Mouse (Mus musculus): Measurements from ENCODE around the gene Mogat1. TPM values are rescaled to one million over a fixed set of nuclear protein-coding genes. Genes with fewer than 3 reads are reported as not detected.
"Not testable (repeated sequence)": the region's sequence is repeated elsewhere in the genome, so short reads cannot be mapped to it uniquely, and the experiment has no call there.

The Mogat1 gene
- total and polyA plus RNA-seq, 2 experiments from 2014 or later: 0.22 to 1.3 TPM

DNA sequence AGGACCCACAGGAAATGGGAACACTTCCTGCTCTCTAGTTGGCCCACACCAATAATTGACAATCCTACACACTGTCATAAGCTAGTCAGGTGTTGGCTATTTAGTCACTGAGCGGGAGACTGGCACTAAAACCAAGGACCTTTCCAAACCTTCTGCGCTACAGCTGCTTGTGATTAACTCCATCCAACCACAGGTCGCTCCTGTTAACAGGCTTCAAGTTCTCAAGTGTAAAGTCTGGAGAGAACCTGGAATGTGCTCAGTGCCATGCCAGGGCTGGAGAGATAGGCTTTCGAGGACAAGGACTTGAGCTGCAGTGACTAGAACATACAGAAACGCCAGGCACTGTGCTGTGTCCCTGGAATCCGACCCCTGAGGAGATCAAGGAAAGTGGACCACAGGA, 28.4 kb downstream of the Mogat1 start:
- WGBS: 79% methylated on average over 6 of the region's 6 CpGs
- Histone ChIP-seq H3K36me3 (ENCODE audit: insufficient read depth, low read length) (no peaks in the 10 kb centered on the region), H3K9me3 (ENCODE audit: low read length) (no peaks in the 10 kb centered on the region), H3K4me1 (ENCODE audit: insufficient read depth, low read length) (no peaks in the 10 kb centered on the region), H3K27me3 (ENCODE audit: insufficient read depth, low read length) (no peaks in the 10 kb centered on the region), H3K4me2 (ENCODE audit: low read depth, low read length, poor library complexity, severe bottlenecking) (no peak overlapping the region), H3K4me3 (ENCODE audit: low read depth, low read length) (no peak overlapping the region), H3K27ac (ENCODE audit: low read depth, low read length) (no peak overlapping the region), H3K9ac (replicated peaks; ENCODE audit: low read length, poor library complexity, severe bottlenecking) (no peak overlapping the region)
- no peak for ATAC-seq (ENCODE audit: low FRiP score)
- no peak for DNase-seq (ENCODE audit: low spot score)
- no peak for TF ChIP-seq CTCF (IDR thresholded peaks at IDR 0.05)

DNA sequence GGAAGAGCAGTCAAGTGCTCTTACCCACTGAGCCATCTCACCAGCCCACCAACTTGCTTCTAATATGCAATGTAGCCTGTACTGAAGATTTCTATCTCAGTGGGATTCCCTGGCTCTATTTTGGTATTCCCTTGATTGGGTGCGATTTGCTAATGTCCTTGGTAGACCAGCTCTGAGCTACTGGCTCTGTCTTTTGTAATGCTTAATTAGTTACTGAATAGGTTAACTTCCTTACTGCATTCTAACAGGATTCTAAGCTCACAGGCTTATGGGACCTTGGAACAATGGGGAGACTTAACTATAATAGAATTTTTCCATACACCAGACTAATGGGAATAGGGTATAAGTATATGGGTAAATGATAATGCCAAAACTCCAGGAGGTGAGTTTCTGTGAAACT, 32.8 kb downstream of the Mogat1 start:
- DNase-seq (ENCODE audit: low spot score); H3K4me3 ChIP-seq (ENCODE audit: low read depth, low read length); H3K9ac ChIP-seq (replicated peaks; ENCODE audit: low read length, poor library complexity, severe bottlenecking); H3K27ac ChIP-seq (ENCODE audit: low read depth, low read length); H3K27me3 ChIP-seq (ENCODE audit: insufficient read depth, low read length); H3K36me3 ChIP-seq (ENCODE audit: insufficient read depth, low read length); H3K4me1 ChIP-seq (ENCODE audit: insufficient read depth, low read length); ATAC-seq (ENCODE audit: low FRiP score); H3K9me3 ChIP-seq (ENCODE audit: low read length); H3K4me2 ChIP-seq (ENCODE audit: low read depth, low read length, poor library complexity, severe bottlenecking): not testable (repeated sequence)
- WGBS: 63% methylated on average over 1 of the region's 1 CpGs

GRCm38 (mm10) chr1:78546258-78546657, 35.5 kb downstream of the Mogat1 start:
- no peak overlapping the region for H3K4me2 ChIP-seq (ENCODE audit: low read depth, low read length, poor library complexity, severe bottlenecking)
- no peaks in the 10 kb centered on the region for H3K27me3 ChIP-seq (ENCODE audit: insufficient read depth, low read length)
- H3K9ac ChIP-seq (replicated peaks; ENCODE audit: low read length, poor library complexity, severe bottlenecking): no peak overlapping the region
- H3K36me3 ChIP-seq (ENCODE audit: insufficient read depth, low read length): no peaks in the 10 kb centered on the region
- H3K4me3 ChIP-seq (ENCODE audit: low read depth, low read length): no peak overlapping the region
- H3K9me3 ChIP-seq (ENCODE audit: low read length): no peaks in the 10 kb centered on the region
- DNase-seq (ENCODE audit: low spot score): no peak
- WGBS: 81% methylated on average over 9 of the region's 9 CpGs
- H3K27ac ChIP-seq (ENCODE audit: low read depth, low read length): no peak overlapping the region
- no peak for ATAC-seq (ENCODE audit: low FRiP score)
- H3K4me1 ChIP-seq (ENCODE audit: insufficient read depth, low read length): no peaks in the 10 kb centered on the region
- TF ChIP-seq CTCF (IDR thresholded peaks at IDR 0.05): no peak

- Histone ChIP-seq H3K4me3 (ENCODE audit: low read depth, low read length) (no peak overlapping the region), H3K36me3 (ENCODE audit: insufficient read depth, low read length) (no peaks in the 10 kb centered on the region), H3K9ac (replicated peaks; ENCODE audit: low read length, poor library complexity, severe bottlenecking) (no peak overlapping the region), H3K4me1 (ENCODE audit: insufficient read depth, low read length) (no peaks in the 10 kb centered on the region), H3K9me3 (ENCODE audit: low read length) (no peaks in the 10 kb centered on the region), H3K4me2 (ENCODE audit: low read depth, low read length, poor library complexity, severe bottlenecking) (no peak overlapping the region), H3K27ac (ENCODE audit: low read depth, low read length) (no peak overlapping the region), H3K27me3 (ENCODE audit: insufficient read depth, low read length) (no peaks in the 10 kb centered on the region)
- no peak for DNase-seq (ENCODE audit: low spot score)
- no peak for TF ChIP-seq CTCF (IDR thresholded peaks at IDR 0.05)
- ATAC-seq (ENCODE audit: low FRiP score): no peak
- 53% methylated on average over 6 of the region's 6 CpGs for WGBS
Measured at GRCm38 (mm10) chr1:78548961-78549360, 38.2 kb downstream of the Mogat1 start.

DNA sequence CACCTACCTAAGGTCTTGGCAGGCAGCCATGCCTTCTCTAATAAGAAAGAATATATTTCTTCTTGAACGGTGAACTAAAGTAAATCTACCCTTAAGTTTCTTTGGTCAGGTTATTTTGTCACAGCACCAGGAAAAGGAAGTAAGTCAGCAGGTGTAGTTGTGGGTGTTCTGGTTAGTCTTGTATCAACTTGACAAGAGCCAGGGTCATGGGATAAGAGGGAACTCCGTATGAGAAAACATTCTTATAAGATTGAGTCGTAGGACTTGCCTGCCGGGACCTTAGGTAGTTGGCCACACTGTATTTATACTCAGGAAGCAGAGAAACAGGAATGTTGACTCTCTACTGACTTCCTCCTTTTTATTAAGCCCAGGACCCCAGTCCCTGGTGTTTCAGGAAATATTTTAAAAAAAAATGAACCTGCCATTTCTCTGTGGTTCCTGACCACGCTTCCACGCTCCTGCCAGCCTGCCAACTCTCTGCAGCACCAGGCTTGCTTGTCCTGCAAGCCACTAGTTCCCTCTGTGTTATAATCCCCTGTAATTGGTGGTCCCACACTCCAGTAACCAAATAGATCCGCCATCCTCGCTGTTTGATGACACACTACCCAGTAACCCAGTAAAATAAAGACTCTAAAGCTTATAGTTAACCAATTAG, 43.3 kb downstream of the Mogat1 start:
- no peak overlapping the region for H3K27ac ChIP-seq (ENCODE audit: low read depth, low read length)
- H3K4me3 ChIP-seq (ENCODE audit: low read depth, low read length): no peak overlapping the region
- TF ChIP-seq CTCF (IDR thresholded peaks at IDR 0.05): no peak
- H3K9ac ChIP-seq (replicated peaks; ENCODE audit: low read length, poor library complexity, severe bottlenecking): no peak overlapping the region
- 84% methylated on average over 8 of the region's 8 CpGs for WGBS
- DNase-seq (ENCODE audit: low spot score) (no peak), ATAC-seq (ENCODE audit: low FRiP score) (no peak)
- H3K4me2 ChIP-seq (ENCODE audit: low read depth, low read length, poor library complexity, severe bottlenecking): no peak overlapping the region
- no peaks in the 10 kb centered on the region for H3K36me3 ChIP-seq (ENCODE audit: insufficient read depth, low read length)
- no peaks in the 10 kb centered on the region for H3K4me1 ChIP-seq (ENCODE audit: insufficient read depth, low read length)
- no peaks in the 10 kb centered on the region for H3K9me3 ChIP-seq (ENCODE audit: low read length)
- no peaks in the 10 kb centered on the region for H3K27me3 ChIP-seq (ENCODE audit: insufficient read depth, low read length)

DNA sequence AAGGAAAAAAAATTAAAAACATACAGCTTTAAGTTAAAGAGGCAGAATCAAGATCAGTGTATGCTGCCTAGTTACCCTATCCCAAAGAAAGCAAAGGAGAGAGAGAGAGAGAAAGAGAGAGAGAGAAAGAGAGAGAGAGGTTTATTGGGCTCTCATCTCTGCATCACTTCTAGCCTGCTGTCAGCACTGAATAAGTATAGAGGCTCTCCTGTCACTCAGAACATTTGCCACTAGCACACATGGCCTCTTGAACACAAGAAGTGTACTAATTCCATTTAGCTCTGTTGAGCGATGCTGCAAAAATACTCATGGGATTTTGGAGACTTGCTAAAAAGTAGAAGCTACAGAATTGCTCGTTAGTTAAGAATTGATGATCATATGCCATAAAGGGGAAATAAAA, 56.2 kb downstream of the Mogat1 start:
- Histone ChIP-seq H3K9me3 (ENCODE audit: low read length) (no peaks in the 10 kb centered on the region), H3K27ac (ENCODE audit: low read depth, low read length) (no peak overlapping the region), H3K36me3 (ENCODE audit: insufficient read depth, low read length) (no peaks in the 10 kb centered on the region), H3K4me2 (ENCODE audit: low read depth, low read length, poor library complexity, severe bottlenecking) (no peak overlapping the region), H3K27me3 (ENCODE audit: insufficient read depth, low read length) (no peaks in the 10 kb centered on the region), H3K9ac (replicated peaks; ENCODE audit: low read length, poor library complexity, severe bottlenecking) (no peak overlapping the region), H3K4me1 (ENCODE audit: insufficient read depth, low read length) (no peaks in the 10 kb centered on the region), H3K4me3 (ENCODE audit: low read depth, low read length) (no peak overlapping the region)
- ATAC-seq (ENCODE audit: low FRiP score): no peak
- no peak for DNase-seq (ENCODE audit: low spot score)
- TF ChIP-seq CTCF (IDR thresholded peaks at IDR 0.05): no peak
- WGBS: 50% methylated on average over 2 of the region's 2 CpGs

Measured in midbrain, postnatal 0 days (tissue).